Mouse (Mus musculus) embryonic facial prominence, embryonic 11.5 days (tissue): ENCODE results near the gene Polr3h. TPM values are rescaled to one million over a fixed set of nuclear protein-coding genes. Genes with fewer than 3 reads are reported as not detected.

ENCODE experiments used
- ATAC-seq: fragments of 200-750 bp; cut with Nextera tagmentation; replicated peaks from 2 replicates; pipeline ENCODE4 v1.8.0; 2017; ENCODE audit warnings: low read depth; ENCODE audit not compliant: insufficient number of reproducible peaks, low FRiP score, low TSS enrichment
- DNase-seq: peaks from one replicate; pipeline ENCODE4 v3.0.0-alpha.2; 2015; ENCODE audit warnings: low spot score
- H3K27ac ChIP-seq: fragments of 300-500 bp; sonication (generic); replicated peaks from 2 replicates; pipeline ENCODE4 v1.5.1; 2014; ENCODE audit warnings: mild to moderate bottlenecking, low read depth, low read length, control low read depth
- H3K27me3 ChIP-seq: fragments of 300-500 bp; sonication (generic); 2 replicates; pipeline ENCODE4 v1.6.1; 2014; ENCODE audit warnings: mild to moderate bottlenecking, low read length, moderate library complexity, mixed read lengths; ENCODE audit not compliant: control insufficient read depth, insufficient read depth
- H3K36me3 ChIP-seq: fragments of 300-500 bp; sonication (generic); replicated peaks from 2 replicates; pipeline ENCODE4 v1.6.1; 2014; ENCODE audit warnings: low read depth, mild to moderate bottlenecking, low read length, moderate library complexity, mixed read lengths; ENCODE audit not compliant: control insufficient read depth, insufficient read depth
- H3K4me1 ChIP-seq: fragments of 300-500 bp; sonication (generic); 2 replicates; pipeline ENCODE4 v1.6.1; 2014; ENCODE audit warnings: low read length, mixed read lengths; ENCODE audit not compliant: control insufficient read depth, insufficient read depth
- H3K4me2 ChIP-seq: fragments of 300-500 bp; sonication (generic); 2 replicates; pipeline ENCODE4 v1.6.1; 2014; ENCODE audit warnings: low read depth, mild to moderate bottlenecking, control low read depth, low read length, moderate library complexity
- H3K4me3 ChIP-seq: fragments of 300-500 bp; sonication (generic); 2 replicates; pipeline ENCODE4 v1.5.1; 2014; ENCODE audit warnings: low read depth, low read length, control low read depth
- H3K9ac ChIP-seq: fragments of 300-500 bp; sonication (generic); replicated peaks from 2 replicates; pipeline ENCODE4 v1.6.1; 2014; ENCODE audit warnings: mild to moderate bottlenecking, control low read depth, low read length
- H3K9me3 ChIP-seq: fragments of 300-500 bp; sonication (generic); replicated peaks from 2 replicates; pipeline ENCODE4 v1.6.1; 2016; ENCODE audit warnings: mild to moderate bottlenecking, low read length, inconsistent platforms, mixed read lengths; ENCODE audit not compliant: control insufficient read depth
- WGBS: fragments of 180-500 bp; shearing (Covaris S2); extraction: QIAGEN DNeasy Blood & Tissue Kit; methylation state at CpG from one replicate; pipeline ENCODE4 v1.1.7; 2014; 5-methylcytosine and 5-hydroxymethylcytosine counted together
- polyA plus RNA-seq: library from polyadenylated mRNA; unstranded; fragments of >200 nt; fragmentation: Nextera tagmentation; extraction: Ambion mirVana; gene quantifications from 2 replicates; pipeline ENCODE4 v1.2.1, GENCODE M21; 2014

Polr3h gene
- polyA plus RNA-seq, 1 experiment from 2014 or later = 60.3 TPM

DNA sequence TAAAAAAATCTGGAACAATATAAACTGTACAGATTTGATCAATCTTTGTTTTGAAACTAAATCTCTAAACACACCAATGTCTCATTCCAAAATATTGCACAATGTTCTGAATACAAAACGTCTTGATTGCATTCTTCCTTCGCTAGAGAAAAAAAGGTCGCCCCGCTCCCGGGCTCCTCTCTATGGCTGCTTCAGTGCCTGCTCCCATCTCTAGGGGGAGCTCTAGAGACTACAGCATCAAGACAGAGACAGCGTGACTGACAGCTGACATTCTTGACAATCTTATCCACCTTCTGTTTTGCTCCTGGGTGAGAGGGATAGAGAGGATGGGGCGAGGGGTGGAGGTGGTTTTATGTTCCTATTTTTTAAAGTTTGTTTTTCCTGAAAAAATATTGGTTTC, 77.7 kb downstream of the Polr3h start:
- no peaks in the 10 kb centered on the region; the same call in 1 of the 2 replicates for H3K36me3 ChIP-seq
- H3K9ac ChIP-seq = no peak overlapping the region
- no peak overlapping the region for H3K4me2 ChIP-seq
- no peaks in the 10 kb centered on the region for H3K27me3 ChIP-seq
- ATAC-seq = no peak
- no peak overlapping the region for H3K27ac ChIP-seq
- peak; percentile 58 for DNase-seq
- no peaks in the 10 kb centered on the region for H3K4me1 ChIP-seq
- no peaks in the 10 kb centered on the region for H3K9me3 ChIP-seq
- no peak overlapping the region for H3K4me3 ChIP-seq
- whole genome bisulfite sequencing = 49% methylated on average over 7 of the region's 7 CpGs

GRCm38 (mm10) chr15:81847861-81848260, 78.2 kb downstream of the Polr3h start:
- no peak overlapping the region for H3K4me2 ChIP-seq
- no peaks in the 10 kb centered on the region; the same call in 1 of the 2 replicates for H3K36me3 ChIP-seq
- no peak for ATAC-seq
- H3K9ac ChIP-seq = no peak overlapping the region
- no peak for DNase-seq
- no peaks in the 10 kb centered on the region for H3K4me1 ChIP-seq
- no peak overlapping the region for H3K27ac ChIP-seq
- no peaks in the 10 kb centered on the region for H3K27me3 ChIP-seq
- no peaks in the 10 kb centered on the region for H3K9me3 ChIP-seq
- no peak overlapping the region for H3K4me3 ChIP-seq
- 90% methylated on average over 5 of the region's 5 CpGs for WGBS

GRCm38 (mm10) chr15:81847161-81847560, 78.9 kb downstream of the Polr3h start:
- no peaks in the 10 kb centered on the region; the same call in 1 of the 2 replicates for H3K36me3 ChIP-seq
- ATAC-seq = no peak

DNA sequence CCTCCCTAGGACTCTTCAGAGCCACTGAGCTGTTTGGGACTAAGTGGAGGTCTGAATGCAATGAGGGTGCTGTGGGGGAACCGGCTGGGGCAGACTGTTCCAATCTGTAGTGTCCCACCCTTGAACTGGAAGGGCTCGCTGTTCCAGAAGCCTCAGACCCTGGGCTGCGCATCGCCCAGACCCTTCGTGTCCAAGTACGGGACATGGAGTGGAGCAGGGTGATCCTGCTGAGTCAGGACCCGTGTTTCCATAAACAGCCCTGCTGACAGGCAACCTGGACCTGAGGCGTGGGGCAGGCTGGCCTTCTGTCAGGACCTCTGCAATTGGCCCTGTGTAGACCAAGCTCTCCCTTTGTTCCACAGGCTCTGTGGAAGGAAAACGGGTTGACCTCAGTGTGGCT, 79.3 kb downstream of the Polr3h start:
- Histone ChIP-seq H3K9me3 (no peaks in the 10 kb centered on the region), H3K36me3 (no peaks in the 10 kb centered on the region; the same call in 1 of the 2 replicates), H3K27me3 (no peaks in the 10 kb centered on the region), H3K4me1 (no peaks in the 10 kb centered on the region), H3K27ac (no peak overlapping the region), H3K9ac (no peak overlapping the region), H3K4me3 (no peak overlapping the region), H3K4me2 (no peak overlapping the region)
- WGBS = 82% methylated on average over 9 of the region's 9 CpGs
- ATAC-seq = no peak
- no peak for DNase-seq

More at GRCm38 (mm10) chr15:81847161-81847560, 78.9 kb downstream of the Polr3h start:
- Histone ChIP-seq H3K27me3 (no peaks in the 10 kb centered on the region), H3K4me1 (no peaks in the 10 kb centered on the region), H3K4me3 (no peak overlapping the region), H3K27ac (no peak overlapping the region), H3K4me2 (no peak overlapping the region), H3K9me3 (no peaks in the 10 kb centered on the region), H3K9ac (no peak overlapping the region)
- no peak for DNase-seq
- WGBS = 93% methylated on average over 4 of the region's 4 CpGs

GRCm38 (mm10) chr15:81845724-81846123, 80.3 kb downstream of the Polr3h start:
- H3K9me3 ChIP-seq = no peaks in the 10 kb centered on the region
- no peak for ATAC-seq
- H3K4me3 ChIP-seq = no peak overlapping the region
- no peaks in the 10 kb centered on the region for H3K4me1 ChIP-seq
- WGBS = 35% methylated on average over 4 of the region's 4 CpGs
- no peak overlapping the region for H3K9ac ChIP-seq
- H3K27me3 ChIP-seq = no peaks in the 10 kb centered on the region
- no peak overlapping the region for H3K27ac ChIP-seq
- no peak for DNase-seq
- no peak overlapping the region for H3K4me2 ChIP-seq
- no peaks in the 10 kb centered on the region; the same call in 1 of the 2 replicates for H3K36me3 ChIP-seq

- Histone ChIP-seq H3K36me3 (no peaks in the 10 kb centered on the region; the same call in 1 of the 2 replicates), H3K9me3 (no peaks in the 10 kb centered on the region), H3K9ac (no peak overlapping the region), H3K27ac (no peak overlapping the region), H3K4me1 (no peaks in the 10 kb centered on the region), H3K4me3 (no peak overlapping the region), H3K4me2 (no peak overlapping the region), H3K27me3 (no peaks in the 10 kb centered on the region)
- 83% methylated on average over 5 of the region's 5 CpGs for WGBS
- no peak for ATAC-seq
- DNase-seq = no peak
Observed at GRCm38 (mm10) chr15:81845033-81845625, 80.9 kb downstream of the Polr3h start.

- Histone ChIP-seq H3K4me3 (no peak overlapping the region), H3K36me3 (no peaks in the 10 kb centered on the region), H3K9me3 (no peaks in the 10 kb centered on the region), H3K4me1 (no peaks in the 10 kb centered on the region), H3K9ac (no peak overlapping the region), H3K27me3 (no peaks in the 10 kb centered on the region), H3K4me2 (no peak overlapping the region), H3K27ac (no peak overlapping the region)
- no peak for DNase-seq
- WGBS = 83% methylated on average over 7 of the region's 7 CpGs
- no peak for ATAC-seq
Observed at GRCm38 (mm10) chr15:81842275-81842674, 83.8 kb downstream of the Polr3h start.

DNA sequence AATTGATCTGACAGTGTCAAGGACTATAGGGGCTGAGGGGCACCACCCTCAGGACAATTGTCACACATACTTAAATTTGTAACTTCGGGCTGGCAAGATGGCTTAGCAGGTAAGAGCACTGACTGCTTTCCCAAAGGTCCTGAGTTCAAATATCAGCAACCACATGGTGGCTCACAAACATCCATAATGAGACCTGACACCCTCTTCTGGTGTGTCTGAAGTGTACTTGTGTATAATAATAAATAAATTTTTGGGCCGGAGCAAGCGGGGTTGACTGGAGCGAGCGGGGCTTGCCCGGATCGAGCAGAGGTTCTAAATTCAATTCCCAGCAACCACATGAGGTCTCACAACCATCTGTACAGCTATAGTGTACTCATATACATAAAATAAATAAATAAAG, 85.7 kb downstream of the Polr3h start:
- Histone ChIP-seq H3K4me2 (no peak overlapping the region), H3K9ac (no peak overlapping the region), H3K4me1 (0 out of 2 replicates have a peak, but pooled peaks cover 4% of the 10 kb centered on the region), H3K27ac (no peak overlapping the region), H3K9me3 (no peaks in the 10 kb centered on the region), H3K36me3 (no peaks in the 10 kb centered on the region), H3K4me3 (no peak overlapping the region), H3K27me3 (no peaks in the 10 kb centered on the region)
- ATAC-seq = no peak
- no peak for DNase-seq
- 91% methylated on average over 7 of the region's 7 CpGs for WGBS
